Mouse (Mus musculus): ENCODE results near the gene Cgref1.
A peak's percentile ranks its signal among the peaks of the same experiment; 100 is the strongest.

The Cgref1 gene

DNA sequence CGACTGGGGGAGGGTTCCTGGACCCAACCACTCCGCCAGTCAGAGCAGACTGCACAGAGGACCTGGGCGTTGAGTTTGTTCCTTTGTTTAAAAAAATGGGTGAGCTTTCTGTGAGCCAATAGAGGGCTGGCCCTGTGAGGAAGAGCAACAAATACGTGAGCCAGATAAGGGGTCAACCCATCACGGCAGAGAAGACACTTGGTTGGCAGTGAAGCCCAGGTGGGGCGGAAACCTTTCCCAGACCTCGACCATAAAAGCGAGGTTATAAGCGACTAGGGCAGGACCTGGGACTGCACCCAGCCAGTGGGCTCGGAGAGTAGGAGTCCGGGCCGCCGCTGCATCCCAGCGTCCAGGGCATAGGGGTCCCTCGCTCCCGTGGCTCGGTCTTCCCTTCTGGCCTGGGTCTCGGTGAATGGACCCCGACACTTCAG is 58.0 kb downstream of the Cgref1 start:
- peak; percentile 50; the same call in 1 of the 2 replicates for TF ChIP-seq GATA4 (IDR thresholded peaks at IDR 0.05; ENCODE audit: insufficient replicate concordance, low read length)

DNA sequence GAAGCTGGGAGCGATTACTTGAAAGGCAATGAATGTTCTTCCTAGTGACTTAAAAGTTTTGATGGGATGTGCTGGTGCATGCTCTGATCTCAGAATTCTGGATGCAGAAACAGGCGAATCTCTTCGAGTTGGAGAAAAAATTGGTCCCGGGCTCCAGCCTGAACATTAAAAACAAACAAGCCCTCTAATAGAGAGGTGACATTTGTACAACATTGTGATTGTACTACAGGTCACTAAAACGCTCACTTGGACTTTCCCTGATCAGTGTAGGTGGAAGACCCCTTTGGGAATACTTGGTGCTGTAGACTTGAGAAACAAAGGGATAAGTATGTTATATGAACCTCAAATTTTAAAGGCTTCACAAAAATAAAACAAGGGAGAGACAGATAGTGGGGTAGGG is 58.7 kb downstream of the Cgref1 start:
- no peak for TF ChIP-seq GATA4 (IDR thresholded peaks at IDR 0.05; ENCODE audit: insufficient replicate concordance, low read length)

DNA sequence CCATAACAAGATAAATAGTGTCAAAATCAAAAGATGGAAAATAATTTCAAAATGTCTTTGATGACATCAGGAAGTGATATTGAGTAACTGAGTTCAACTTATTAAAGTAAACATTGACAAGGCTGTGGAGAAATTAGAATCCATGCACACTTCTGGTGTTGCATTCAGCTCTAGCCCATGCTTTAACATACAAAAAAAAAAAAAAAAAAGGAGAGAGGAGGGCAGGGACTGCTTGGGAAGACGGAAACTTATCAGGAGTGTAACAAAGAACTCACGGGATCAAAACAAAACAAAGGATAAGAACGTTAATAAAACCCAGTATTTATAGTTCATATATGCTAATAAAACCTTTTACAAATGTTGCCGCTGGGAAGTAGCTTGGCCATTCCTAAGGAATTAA is 59.2 kb downstream of the Cgref1 start:
- no peak for TF ChIP-seq GATA4 (IDR thresholded peaks at IDR 0.05; ENCODE audit: insufficient replicate concordance, low read length)

Data from liver, adult (tissue).